Mouse (Mus musculus) heart, postnatal 25 days (tissue): ENCODE results near the gene Prpf4. TPM values are rescaled to one million over a fixed set of nuclear protein-coding genes. Genes with fewer than 3 reads are reported as not detected.

Experiments used
- DNase-seq: peaks from one replicate; pipeline ENCODE4 v3.0.0; 2022; ENCODE audit warnings: low spot score
- intact Hi-C: fragments of 180-260 bp; cut with DNase I; formaldehyde crosslinking; loops from one replicate; pipeline ENCODE4 v1.15.1; 2025
- total RNA-seq, 2 experiments: library from RNA; stranded (reverse); gene quantifications; 2 replicates each; pipeline ENCODE4 v1.2.3; 2021

The Prpf4 gene
- total RNA-seq, 2 experiments from 2014 or later, result 9.5 to 9.6 TPM

DNA sequence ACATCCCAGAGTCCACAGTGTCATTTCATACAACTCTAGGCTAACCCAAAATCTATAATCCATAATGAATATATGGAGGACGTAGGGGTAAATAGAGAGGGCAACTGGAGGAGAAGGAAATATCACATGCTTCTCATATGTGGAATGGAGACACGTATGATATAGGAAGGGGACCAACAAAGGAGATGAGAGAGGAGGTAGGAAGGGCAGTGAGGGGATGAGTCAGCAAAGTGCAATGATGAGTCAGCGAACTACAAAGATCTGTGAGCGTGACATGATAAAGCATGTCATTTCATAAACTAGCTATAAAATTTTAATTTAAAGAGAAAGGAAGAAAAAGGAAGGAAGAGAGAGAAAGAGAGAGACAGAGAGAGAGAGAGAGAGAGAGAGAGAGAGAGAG is 22.9 kb downstream of the Prpf4 start:
- intact Hi-C loops, result no loop called here
- no peak for DNase-seq

DNA sequence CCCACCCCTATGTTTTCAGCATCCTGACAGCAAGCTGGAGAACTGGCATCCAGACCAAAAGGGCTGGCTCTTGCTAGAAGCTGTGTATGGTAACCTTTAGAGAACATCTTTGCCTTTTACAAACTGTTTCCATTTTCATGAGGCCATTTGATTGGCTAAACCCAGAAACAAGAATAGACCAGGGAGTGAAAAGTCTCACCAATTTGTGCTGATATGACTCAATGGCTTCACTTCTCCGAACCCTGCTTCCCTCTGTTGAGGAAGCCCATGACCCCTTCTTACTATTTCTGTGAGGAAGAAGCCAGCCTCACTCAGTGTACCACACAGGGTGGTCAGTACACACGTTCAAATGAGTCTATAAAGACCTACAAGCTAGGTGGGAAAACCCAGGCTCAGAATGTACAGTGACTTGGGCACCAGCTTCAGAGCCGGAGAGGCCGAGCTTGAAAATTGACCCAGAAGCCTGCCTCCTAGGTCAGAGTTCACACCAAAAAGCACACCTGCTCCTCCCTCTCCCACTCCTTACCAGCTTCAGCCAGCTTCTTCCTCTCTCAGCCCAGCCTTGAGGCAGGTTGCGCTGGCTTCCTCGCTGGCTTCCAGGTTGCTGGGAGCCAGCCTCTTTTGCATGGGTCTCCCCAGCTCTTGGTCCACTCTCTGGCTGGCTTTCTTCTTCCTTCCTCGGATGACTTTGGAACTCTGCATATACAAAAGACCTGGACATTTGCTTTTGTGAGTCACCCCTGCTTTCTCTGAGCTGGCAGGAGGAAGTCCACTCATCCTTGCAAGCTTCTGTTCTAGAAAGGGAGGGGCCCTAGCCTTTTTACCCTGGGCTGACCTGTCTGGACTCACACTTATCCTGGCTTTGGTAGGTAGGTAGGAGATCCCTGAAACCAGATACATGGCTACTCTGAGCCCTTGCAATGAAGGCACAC is 25.6 kb downstream of the Prpf4 start:
- DNase-seq, result no peak
- intact Hi-C loops, result no loop called here

DNA sequence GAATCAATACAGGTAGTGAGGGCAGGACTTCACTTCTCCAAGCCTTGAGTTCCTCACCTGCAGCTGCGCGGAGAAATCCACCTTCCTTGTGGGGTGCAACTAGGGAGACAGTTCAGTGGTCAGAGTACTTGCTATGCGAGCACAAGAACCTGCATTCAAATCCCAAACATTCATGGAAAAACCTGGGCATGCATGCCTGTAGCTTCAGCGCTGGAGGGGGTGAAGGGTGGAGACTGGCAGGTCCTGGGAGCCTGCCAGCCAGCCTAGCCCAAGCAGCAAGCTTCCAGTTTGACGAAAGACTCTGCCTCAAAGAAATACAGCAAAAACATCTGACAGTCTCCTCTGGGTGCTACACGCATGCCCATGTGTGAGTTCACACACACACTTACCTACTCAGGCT is 26.5 kb downstream of the Prpf4 start, which contains the start of gene Rnf183:
Gene Rnf183 (minus strand): TSS at position 172 of the 400 bp plus-strand sequence.
- DNase-seq, result no peak
- intact Hi-C loops, result no loop called here

DNA sequence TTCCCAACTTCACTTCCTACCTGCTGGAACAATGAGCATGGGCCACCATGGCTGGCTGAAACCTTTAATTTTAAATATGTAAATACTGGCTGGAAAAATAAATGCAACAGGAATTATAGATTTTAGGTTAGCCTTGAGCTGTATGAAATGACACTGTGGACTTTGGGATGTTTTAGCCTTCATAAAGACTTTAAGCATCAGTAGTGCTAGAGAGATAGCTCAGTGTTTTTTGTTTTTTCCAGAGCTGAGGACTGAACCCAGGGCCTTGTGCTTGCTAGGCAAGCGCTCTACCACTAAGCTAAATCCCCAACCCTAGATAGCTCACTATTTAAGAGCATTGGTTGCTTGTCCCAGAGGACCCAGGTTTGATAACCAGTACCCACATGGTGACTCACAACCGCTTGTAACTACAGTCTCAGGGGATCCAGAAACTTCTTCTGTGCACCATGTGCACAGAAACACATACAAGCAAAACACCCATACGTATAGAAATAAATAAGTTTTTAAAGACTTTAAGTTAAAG is 28.7 kb downstream of the Prpf4 start:
- DNase-seq, result no peak
- intact Hi-C loops, result no loop called here

DNA sequence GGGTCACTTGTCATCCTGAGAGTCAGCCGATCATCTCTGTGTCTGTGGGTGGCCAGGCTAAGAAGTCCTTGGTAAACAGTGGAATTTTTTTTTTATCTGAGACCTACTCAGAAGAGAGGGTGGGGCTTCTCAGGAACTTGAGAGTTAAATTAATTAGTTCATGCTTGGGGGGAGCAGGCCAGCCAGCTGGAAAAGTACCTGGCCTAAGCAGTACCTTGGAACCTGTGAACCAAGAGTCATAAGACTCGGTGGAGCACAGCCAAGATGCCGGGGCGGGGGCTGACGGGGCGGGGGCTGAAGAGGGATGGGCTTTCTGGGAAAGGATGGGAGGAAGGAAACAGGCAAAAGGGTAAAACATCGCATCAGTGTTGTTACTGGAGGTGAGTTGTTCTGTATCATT is 29.3 kb downstream of the Prpf4 start:
- intact Hi-C loops, result no loop called here
- no peak for DNase-seq

DNA sequence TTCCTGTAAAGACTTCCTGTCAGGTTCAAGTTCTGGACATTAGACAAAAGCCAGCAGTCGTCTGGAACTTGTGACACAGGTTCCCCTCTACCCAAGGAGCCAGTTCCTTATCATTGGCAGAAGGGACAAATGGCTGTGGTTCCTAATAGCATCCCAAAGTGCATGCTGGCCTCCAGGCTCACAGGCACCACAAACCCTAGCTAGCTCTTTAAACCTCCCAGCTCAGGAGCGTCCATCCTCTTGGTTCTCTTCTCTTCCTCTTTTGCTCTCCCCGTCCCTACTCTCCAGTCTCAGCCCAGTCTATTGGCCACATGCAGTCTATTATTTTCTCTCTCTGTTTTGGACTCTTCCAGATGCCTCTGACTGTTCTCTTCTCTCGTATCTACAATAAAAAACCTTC is 31.2 kb downstream of the Prpf4 start:
- intact Hi-C loops, result no loop called here

DNA sequence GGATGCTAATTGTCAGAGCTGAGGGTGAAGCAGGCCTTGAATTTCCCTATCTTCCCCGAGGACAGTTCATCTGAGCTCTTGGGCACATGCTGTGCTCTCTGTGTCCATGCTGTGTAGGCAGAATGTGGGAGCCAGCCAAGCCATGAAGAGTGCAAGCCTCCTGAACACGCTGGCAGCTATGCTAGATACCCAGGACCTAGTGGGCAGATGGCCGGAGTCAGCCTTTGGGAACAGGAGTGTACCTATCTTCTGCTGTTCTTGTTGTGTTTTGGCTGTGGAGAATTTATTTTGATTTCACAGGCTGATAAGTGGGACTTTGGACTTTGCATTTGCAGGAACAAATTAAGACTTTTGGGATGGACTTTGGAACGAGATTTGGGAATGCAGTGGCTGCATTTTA is 31.9 kb downstream of the Prpf4 start:
- DNase-seq, result no peak
- intact Hi-C loops, result no loop called here

More for the DNA sequence above, 31.2 kb downstream of the Prpf4 start:
- DNase-seq, result no peak

DNA sequence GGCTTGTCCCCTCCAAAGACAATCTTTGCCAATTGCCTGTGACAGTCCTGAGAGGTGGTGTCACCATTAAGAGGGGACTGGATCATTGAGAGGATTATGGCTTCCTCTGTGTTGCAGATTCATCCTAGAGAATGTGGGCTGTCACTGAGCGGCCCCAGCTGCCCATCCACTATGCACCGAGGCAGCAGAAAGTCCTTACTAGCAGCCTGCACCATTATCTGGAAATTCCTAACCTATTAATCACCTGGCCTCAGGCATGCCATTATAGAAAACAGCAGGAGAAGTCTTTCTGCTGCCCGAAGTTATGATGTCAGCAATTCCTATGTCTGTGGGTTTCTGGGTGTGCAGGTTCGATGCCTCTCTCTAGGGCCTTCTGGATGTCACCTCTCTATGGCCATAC is 32.4 kb downstream of the Prpf4 start:
- no peak for DNase-seq
- intact Hi-C loops, result no loop called here

DNA sequence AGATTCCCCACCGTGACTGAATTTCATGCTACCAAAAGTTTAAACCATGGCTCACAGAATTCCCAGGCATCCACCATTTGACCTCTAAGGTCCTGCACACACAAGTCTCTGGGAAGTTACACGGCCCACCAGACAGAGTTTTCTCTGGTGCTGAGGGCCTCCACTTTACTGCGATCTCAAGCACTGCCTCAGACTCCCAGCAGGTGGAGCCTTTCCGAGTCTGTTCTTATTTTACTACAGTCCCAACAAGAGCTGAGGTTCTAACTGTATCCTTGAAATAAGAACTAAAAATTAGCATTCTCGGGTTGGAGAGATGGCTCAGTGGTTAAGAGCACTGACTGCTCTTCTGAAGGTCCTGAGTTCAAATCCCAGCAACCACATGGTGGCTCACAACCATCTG is 46.4 kb downstream of the Prpf4 start:
- intact Hi-C loops, result loop anchor here (5.0 kb wide), 2 partner anchors 52 to 307 kb away; no protein-coding TSS in a partner anchor
- DNase-seq, result no peak

DNA sequence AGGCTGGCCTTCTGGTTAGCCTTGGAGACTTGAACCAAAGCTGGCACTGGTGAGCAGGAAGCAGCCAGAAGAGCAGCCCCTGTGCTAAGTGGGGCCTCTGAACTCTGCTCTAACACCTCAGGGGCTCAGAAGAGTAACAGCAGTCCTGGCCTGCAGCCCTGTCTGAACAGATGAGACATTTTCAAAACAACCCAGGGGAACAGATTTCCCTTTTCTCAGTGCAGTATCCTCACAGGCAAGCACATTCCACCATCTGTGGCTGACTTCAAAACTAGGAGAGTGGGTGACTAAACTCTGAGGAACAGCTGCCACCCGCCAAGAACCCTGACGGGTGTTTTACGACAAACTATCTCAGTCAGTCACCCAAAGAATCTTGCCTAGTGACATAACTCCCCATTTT is 50.5 kb downstream of the Prpf4 start:
- intact Hi-C loops, result loop anchor here (5.0 kb wide), 2 partner anchors 48 to 303 kb away; no protein-coding TSS in a partner anchor
- DNase-seq, result no peak

DNA sequence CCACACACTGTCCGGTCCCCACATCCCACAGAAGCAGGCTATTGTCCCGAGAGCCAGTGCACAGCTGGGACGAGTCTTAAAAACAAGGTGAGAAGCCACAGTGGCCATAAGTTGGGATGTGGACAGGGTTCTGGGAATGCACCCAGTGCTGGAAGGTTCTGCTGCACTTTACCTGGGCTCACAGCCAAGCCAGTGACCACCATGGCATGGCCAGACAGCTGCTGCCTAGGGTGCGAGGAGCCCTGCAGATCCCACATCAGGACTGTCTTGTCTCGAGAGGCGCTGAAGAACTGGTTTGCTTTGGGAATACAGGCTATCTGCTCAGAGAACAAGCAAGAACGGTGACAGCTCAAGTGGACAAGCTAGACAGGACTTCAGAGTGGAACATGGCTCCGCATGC is 51.8 kb downstream of the Prpf4 start:
- intact Hi-C loops, result no loop called here

DNA sequence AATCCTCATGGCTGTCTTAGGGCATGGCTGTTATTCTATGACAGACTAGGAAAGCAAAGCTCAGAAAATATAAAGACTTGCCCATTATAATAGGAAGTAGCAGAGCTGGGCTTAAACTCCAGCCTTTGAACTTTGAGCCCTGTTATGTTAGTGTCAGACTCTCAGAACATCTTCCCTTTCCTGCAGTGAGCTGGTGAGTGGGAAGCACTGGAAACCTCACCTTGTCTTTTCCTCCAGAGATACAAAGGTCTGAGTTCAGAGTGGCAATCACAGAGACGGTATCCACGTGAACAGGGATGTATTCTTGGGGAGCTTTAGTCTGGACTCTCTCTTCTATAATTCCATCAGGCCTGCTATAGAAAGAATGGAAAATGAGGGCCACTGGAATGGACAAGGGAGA is 54.5 kb downstream of the Prpf4 start:
- intact Hi-C loops, result no loop called here
- no peak for DNase-seq

More for the DNA sequence above, 51.8 kb downstream of the Prpf4 start:
- no peak for DNase-seq

DNA sequence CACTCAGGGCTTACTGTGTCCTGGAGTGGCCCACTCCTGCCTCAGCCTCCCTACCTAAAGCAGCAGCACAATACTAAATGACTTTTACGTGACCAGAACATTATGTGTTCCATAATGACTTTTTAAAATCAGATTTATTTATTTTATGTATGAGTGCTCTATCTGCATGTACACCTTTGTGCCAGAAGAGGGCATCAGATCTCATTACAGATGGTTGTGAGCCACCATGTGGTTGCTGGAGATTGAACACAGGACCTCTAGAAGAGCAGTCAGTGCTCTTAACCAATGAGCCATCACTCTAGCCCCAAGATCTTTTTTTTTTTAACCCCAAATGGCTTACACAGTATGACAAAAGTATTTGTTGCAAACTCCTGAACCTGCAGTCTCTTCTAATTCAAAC is 59.6 kb downstream of the Prpf4 start:
- DNase-seq, result no peak
- intact Hi-C loops, result no loop called here

DNA sequence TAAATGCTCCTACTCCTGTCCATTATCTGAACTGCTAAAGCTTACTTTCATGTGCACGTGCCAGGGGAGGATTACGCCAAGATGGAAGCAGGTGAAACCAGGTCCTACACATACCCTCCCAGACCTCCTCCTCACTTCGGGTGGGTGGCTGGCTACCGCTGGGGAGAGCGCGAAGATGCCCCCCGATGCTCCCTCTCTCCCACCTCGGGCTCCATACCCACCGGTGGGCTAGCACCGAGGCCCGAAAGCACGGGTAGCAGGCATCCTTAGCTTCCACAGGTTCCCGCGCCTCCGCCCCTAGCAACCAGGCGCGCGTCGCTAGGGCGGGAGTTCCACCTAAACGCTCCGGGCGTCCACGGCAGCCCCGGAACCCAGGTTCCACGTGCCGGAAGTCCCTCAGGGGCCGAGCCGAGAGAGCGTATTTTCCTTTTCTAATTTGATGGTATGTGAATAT is 62.0 kb downstream of the Prpf4 start, which contains the start of gene Wdr31:
Gene Wdr31 (minus strand): TSS at position 299 of the 454 bp plus-strand sequence.
- intact Hi-C loops, result no loop called here
- DNase-seq, result peak; percentile 24

DNA sequence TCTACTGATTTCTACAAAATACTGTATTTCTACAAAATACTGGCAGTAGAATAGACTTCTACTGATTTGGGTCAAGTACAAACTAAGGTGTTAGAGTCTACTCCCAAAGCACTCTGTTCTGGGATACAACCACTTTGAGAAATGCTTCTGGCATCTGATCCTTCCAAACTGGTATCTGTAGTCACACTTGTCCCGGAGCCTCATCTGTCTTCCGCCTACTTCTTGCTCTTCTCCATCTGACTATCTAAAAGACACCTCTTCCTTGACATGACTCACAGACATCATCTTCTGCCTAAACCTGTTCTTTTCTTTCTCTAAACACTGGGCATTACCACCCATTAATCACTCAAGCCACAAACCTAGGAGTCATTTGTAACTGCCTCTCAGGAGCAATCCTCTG is 63.5 kb downstream of the Prpf4 start:
- intact Hi-C loops, result no loop called here
- DNase-seq, result no peak

DNA sequence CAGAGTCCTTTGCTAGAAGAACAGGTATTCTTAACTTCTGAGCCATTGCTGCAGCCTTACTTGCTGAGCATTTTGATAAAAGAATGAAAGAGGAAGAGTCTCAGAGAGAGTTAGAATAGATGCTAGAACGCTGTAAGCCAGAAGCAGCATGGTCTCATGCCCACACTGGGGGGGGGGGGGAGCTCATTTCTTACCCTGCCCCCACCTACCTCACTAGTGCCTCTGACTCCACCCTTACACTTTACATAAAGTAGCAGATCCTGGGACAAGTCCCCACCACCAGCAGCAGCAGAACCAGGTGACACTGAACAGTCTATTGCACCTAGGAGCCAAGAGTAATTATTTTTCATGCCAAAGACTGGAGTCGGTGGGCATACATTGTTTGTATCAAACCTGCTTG is 66.5 kb downstream of the Prpf4 start:
- intact Hi-C loops, result no loop called here
- no peak for DNase-seq

DNA sequence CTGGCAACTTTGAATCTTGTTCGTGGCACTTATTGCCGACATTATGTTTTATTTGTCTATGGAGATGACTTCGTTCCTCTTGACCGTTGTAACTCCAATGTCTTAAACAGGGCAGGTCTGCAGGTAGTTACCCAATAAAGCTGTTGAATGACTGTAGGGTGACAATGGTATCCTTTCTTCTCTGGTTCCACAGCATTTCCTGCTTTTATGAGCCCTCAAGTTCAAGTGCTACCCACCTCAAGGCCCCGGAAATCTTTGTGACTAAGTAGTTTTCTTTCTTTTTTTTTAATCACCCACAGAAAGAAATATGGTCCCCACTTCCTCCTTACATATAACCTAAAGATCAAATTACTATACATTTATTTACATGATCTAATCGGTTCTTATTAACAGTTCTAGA is 67.2 kb downstream of the Prpf4 start:
- intact Hi-C loops, result no loop called here
- DNase-seq, result no peak
